9 mouse cellular contexts compared by ENCODE assay signal in genomic region chr3:142168863-142169521, GRCm38 (mm10). TPM values are rescaled to one million over a fixed set of nuclear protein-coding genes. Genes with fewer than 3 reads are reported as not detected.
A peak's percentile ranks its signal among the peaks of the same experiment; 100 is the strongest.
DNase-seq lines count a peak whose midpoint lies in the region; ATAC-seq lines count a peak whose summit lies in the region.
"Had no signal": no experiment of that assay in that cellular context is flagged by ENCODE, and none has a peak within 500 bp of the region (broad histone marks: within the 10 kb centered on the region; RNA-seq: fewer than 3 reads in every experiment).

Bmpr1b (minus strand) TSS chr3:142169425.

- peaks cover 24% of the 10 kb centered on the region for H3K27me3 ChIP-seq in lung, embryonic 15.5 days
- H3K27me3 ChIP-seq: CH12.LX had no signal

- no peaks in the 10 kb centered on the region for H3K9me3 ChIP-seq in lung, embryonic 15.5 days

- H3K36me3 ChIP-seq in lung, embryonic 15.5 days = no peaks in the 10 kb centered on the region

- H3K27ac ChIP-seq in lung, embryonic 15.5 days = peak within 1 kb of the TSS; percentile 31; the same call in 1 of the 2 replicates

- ATAC-seq in hematopoietic stem cell, adult 5-6 weeks (replicated peaks in 1 of 2; ENCODE audit: insufficient read depth in 1 of 2, low FRiP score in 2 of 2, low TSS enrichment in 1 of 2, low read depth in 1 of 2, poor library complexity in 2 of 2, severe bottlenecking in 2 of 2) = peak; percentile 30 to 44; a peak in 2 of 4 replicates
- ATAC-seq in lung, embryonic 15.5 days (ENCODE audit: borderline replicate concordance, extremely low read depth, low FRiP score, low TSS enrichment) = peak; percentile 92

- peak within 1 kb of the TSS; percentile 97 for H3K4me2 ChIP-seq in lung, embryonic 15.5 days

- peak within 1 kb of the TSS; percentile 66 for H3K9ac ChIP-seq in lung, embryonic 15.5 days

- H3K4me1 ChIP-seq in lung, embryonic 15.5 days = peaks cover 17% of the 10 kb centered on the region; the same call in 1 of the 2 replicates

- peak; percentile 77 for DNase-seq in ES-CJ7 (ENCODE audit: low read depth, low spot score)
- DNase-seq in cerebellum, postnatal 10 days = peak; percentile 82 to 87
- peak; percentile 38 to 67 for DNase-seq in frontal cortex, postnatal 10 days (ENCODE audit: low spot score in 2 of 2)
- peak; percentile 22 for DNase-seq in layer of hippocampus, adult 9-11 months
- peak; percentile 20 for DNase-seq in retina, adult 2 months (ENCODE audit: low read depth, low spot score)
- no peak for DNase-seq in thymus, postnatal 14 days

- under 1% methylated on average over 60 of the region's 65 CpGs for WGBS in lung, embryonic 15.5 days

- H3K4me3 ChIP-seq in lung, embryonic 15.5 days = peak within 1 kb of the TSS; percentile 71

RNA-seq across cellular contexts. Expression of gene Bmpr1b, which starts in this region (rescaled TPM):
- total RNA-seq in hematopoietic stem cell, adult 5-6 weeks (2017) = not detected in 2 replicates
- polyA plus RNA-seq in lung, embryonic 15.5 days (2015; fragmentation: Nextera tagmentation; extraction: Ambion mirVana) = 4.4 and 5.3 TPM in 2 replicates

Comparison
In these comparisons a context has a peak if more than half of its experiments do, and no peak if none do; other contexts are left out.
1. Peak in ATAC-seq in hematopoietic stem cell, adult 5-6 weeks; RNA of the gene not detected or under 1 TPM.